Mouse (Mus musculus) left cerebral cortex, adult 11 months (tissue): ENCODE measurements around the gene Atp1b3.
"Not testable (repeated sequence)": the region's sequence is repeated elsewhere in the genome, so short reads cannot be mapped to it uniquely, and the experiment has no call there.

Source experiments
- DNase-seq: peaks from one replicate; pipeline ENCODE4 v3.0.0; 2022; ENCODE audit warnings: low spot score

Gene Atp1b3

GRCm38 (mm10) chr9:96364141-96364838 is at the start of gene Atp1b3:
Atp1b3 (minus strand) TSS chr9:96364442.
- peak; percentile 97 for DNase-seq

DNA sequence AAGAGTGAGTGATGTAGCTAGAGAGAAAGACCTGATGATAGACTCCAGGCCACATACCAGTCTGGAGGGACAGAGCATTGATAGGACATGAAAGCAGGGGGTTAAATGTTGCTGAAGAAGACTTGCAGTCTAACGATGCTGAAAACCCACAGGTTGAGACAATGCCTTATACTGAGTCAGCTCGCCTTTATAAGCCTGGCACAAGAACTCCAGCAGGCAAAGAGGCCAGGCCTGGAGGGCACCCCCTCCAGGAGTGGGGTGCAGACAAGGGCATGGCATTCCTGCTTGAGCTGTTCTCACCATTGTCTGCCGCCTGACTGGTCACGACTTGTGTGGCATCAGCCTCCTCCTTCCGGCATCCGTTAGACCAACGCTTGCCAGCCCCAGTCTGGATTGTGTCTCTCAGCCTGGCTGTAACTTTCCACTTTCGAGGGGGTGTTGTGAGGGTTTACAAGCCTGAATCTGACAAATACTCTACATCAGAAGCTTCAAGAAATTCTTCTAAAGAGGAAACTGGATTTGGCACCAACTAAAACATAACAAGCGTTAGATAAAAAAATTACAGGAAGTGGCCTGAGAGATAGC is 48.7 kb upstream of the Atp1b3 start:
- DNase-seq: no peak

DNA sequence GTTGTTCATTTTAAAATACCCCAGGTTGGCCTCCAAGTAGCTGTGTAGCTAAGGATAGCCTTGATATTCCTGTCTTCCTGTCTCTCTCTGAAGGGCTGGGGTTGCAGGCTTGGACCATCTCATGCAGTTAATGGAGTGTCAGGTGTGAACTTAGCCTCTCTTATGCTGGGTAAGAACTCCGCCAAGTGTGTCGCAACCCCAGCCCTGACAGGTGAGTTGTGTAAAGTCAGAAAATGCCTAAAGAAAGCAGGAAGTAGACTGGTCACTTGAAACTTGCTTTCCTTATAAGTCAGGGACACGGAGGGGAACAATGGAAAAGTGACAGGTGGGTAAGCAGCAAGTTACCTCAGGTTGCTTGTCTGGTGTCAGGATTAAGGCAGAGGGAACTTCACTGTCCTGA is 40.1 kb upstream of the Atp1b3 start:
- DNase-seq: no peak

DNA sequence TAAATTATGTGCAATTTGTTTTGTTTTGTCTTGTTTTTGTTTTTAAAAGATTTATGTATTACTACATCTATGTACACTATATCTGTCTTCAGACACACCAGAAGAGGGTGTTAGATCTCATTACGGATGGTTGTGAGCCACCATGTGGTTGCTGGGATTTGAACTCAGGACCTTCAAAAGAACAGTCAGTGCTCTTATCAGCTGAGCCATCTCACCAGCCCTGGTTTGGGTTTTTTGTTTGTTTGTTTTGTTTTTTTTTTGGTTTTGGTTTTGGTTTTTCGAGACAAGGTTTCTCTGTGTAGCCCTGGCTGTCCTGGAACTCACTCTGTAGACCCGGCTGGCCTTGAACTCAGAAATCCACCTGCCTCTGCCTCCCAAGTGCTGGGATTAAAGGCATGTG is 35.7 kb upstream of the Atp1b3 start:
- DNase-seq: not testable (repeated sequence)

GRCm38 (mm10) chr9:96399425-96399878 is 35.2 kb upstream of the Atp1b3 start:
- DNase-seq: no peak

GRCm38 (mm10) chr9:96398614-96399013 is 34.4 kb upstream of the Atp1b3 start:
- no peak for DNase-seq

DNA sequence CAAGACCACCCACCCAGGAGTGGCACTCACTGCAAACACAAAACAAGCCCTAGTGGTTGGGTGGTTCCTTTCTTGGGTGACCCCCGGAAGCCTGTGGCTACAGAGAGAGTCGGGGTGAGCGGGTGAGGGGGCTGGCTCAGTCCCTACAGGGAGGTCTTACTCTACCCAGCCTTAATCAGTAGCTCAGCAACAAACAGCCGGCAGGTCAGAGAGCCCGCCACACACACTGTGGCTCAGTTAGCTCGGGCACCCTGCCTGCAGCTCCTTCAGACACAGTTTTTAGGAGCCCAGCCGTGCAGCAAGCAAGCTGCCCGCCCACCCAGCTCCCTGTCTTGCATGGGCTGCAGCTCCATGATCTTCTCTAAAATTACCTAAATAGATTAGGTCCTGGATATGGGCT is 33.9 kb upstream of the Atp1b3 start:
- no peak for DNase-seq

- DNase-seq: no peak
These were observed 30.9 kb upstream of the Atp1b3 start for GRCm38 (mm10) chr9:96394910-96395690.

- DNase-seq: no peak
These were observed 29.5 kb upstream of the Atp1b3 start for GRCm38 (mm10) chr9:96393731-96394235.

GRCm38 (mm10) chr9:96393112-96393511 is 28.9 kb upstream of the Atp1b3 start:
- DNase-seq: no peak

GRCm38 (mm10) chr9:96391921-96392320 is 27.7 kb upstream of the Atp1b3 start:
- DNase-seq: no peak

GRCm38 (mm10) chr9:96383714-96384487 is 19.7 kb upstream of the Atp1b3 start:
- DNase-seq: no peak

- no peak for DNase-seq
These were observed 18.5 kb upstream of the Atp1b3 start for GRCm38 (mm10) chr9:96382756-96383155.

DNA sequence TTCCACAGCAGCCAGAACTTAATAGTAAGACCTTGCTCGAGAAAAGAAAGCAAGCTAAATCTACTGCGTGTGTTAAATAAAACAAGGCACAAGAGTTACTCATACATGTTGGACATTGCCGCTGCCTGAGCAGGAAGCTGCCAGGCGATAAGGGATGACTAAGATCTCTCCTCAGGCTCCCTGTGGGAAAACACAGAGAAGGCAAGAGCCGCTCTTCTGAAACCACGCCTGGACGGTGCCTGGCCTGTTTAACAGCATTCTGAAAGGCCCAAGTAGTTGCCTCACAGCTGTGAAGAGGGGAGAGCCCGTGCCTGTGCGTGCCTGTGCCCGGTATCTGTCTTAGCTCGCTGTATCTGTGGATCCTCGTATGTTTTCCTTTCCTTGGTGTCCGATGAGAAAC is 17.2 kb upstream of the Atp1b3 start:
- DNase-seq: no peak

GRCm38 (mm10) chr9:96379551-96379950 is 15.3 kb upstream of the Atp1b3 start:
- DNase-seq: no peak

- DNase-seq: no peak
These were observed 14.5 kb upstream of the Atp1b3 start for GRCm38 (mm10) chr9:96378747-96379146.

GRCm38 (mm10) chr9:96377096-96377495 is 12.9 kb upstream of the Atp1b3 start:
- no peak for DNase-seq

DNA sequence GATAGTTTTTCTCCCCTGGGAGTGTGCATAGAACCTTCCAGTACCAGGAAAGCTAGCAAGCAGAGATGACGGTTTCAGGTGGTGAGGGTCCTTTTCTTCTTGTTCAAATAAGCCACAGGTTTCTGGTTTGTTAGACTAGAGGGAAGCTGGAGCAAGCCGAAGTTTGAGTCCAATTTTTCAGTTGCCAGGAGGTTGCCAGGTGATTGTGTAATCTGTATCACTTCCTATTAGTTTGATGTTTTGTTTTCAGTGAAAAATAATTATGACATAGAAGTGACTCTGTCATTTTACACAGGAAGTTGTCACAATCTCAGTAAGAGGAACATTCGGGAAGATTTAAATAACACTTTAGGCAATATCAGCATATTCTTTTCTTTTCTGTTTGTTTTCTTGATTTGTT is 11.6 kb upstream of the Atp1b3 start:
- DNase-seq: no peak

DNA sequence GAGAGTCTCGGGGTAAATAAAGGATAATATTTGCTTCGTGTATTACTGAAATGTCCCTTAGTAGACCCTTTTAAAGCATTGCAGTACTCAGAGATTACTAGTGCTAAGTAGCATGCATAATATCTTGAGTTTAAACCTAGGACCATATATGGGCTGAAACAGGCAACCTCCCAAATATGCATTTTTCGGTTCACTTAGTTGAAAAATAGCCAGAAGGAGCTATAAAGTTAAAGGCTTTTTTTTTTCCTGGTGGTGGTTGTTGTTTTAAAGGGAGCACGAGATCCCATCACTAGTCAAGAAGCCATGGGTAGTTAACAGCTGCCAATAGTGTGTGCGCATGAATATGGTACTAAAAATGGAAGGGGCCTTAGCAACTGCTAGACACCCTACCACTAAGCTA is 6.8 kb upstream of the Atp1b3 start:
- DNase-seq: no peak

- DNase-seq: no peak
These were observed 5.6 kb upstream of the Atp1b3 start for GRCm38 (mm10) chr9:96369654-96370384.

- DNase-seq: no peak
These were observed 1.1 kb upstream of the Atp1b3 start for GRCm38 (mm10) chr9:96365271-96365872.
